Mouse (Mus musculus) fibroblast of lung, adult 2 months (primary cell): ENCODE results near the gene Dhrs2.

Source experiments
- DNase-seq: peaks from one replicate; pipeline ENCODE4 v3.0.0-alpha.2; 2011; ENCODE audit warnings: low read depth

Dhrs2 gene

GRCm38 (mm10) chr14:55253580-55253979 is 31.8 kb downstream of the Dhrs2 start:
- no peak for DNase-seq

GRCm38 (mm10) chr14:55255443-55255842 is 33.6 kb downstream of the Dhrs2 start:
- DNase-seq: no peak

GRCm38 (mm10) chr14:55271158-55271557 is 49.4 kb downstream of the Dhrs2 start:
- DNase-seq: no peak

- no peak for DNase-seq
Measured at GRCm38 (mm10) chr14:55273023-55273422, 51.2 kb downstream of the Dhrs2 start.

GRCm38 (mm10) chr14:55274810-55275209 is 53.0 kb downstream of the Dhrs2 start:
- no peak for DNase-seq

GRCm38 (mm10) chr14:55279322-55280069 is 57.7 kb downstream of the Dhrs2 start:
- DNase-seq: no peak
